Mouse (Mus musculus): ENCODE measurements at regions not wholly inside any gene's neighbourhood (a gene's known extent, or its start where the extent isn't known, plus 50 kb on each side); places are given as distances from the start of the nearest gene placed in this dataset.

DNA sequence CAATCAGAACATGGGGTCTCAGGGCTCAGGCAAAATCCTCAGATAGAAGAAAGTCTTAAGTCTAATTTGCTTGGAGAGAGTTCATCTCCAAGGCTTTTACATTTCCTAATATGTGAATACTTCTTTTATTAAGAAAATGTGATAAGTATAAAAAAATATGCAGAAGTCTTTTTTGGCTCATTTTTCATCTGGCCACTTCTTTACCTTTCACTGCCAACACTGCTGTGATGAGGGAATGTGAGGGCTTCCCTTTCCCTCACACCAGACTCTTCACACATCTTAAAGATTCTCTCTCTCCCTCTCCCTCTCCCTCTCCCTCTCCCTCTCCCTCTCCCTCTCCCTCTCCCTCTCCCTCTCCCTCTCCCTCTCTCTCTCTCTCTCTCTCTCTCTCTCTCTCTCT lies 60.0 kb upstream of the Frmd4a start:
- in situ Hi-C loops (cut with MboI; ENCODE audit: low pct_ligation_motif_present, low pct_unique_long_range_greater_than_20kb, low sequenced_read_pairs) (no loop called here), dilution Hi-C loops (cut with MboI; ENCODE audit: extremely low pct_ligation_motif_present, extremely low pct_unique_long_range_greater_than_20kb, low sequenced_read_pairs) (no loop called here)
- no peaks in the 10 kb centered on the region for H3K27me3 ChIP-seq (replicated peaks)
- no peaks in the 10 kb centered on the region for H3K79me2 ChIP-seq (replicated peaks; ENCODE audit: control insufficient read depth, extremely low read depth, insufficient read depth, poor library complexity, severe bottlenecking)
- H3K36me3 ChIP-seq (replicated peaks in 1 of 2; ENCODE audit: control insufficient read depth in 1 of 2, insufficient read depth in 1 of 2, low read length in 1 of 2): no peaks in the 10 kb centered on the region
- no peak overlapping the region for H3K4me2 ChIP-seq (ENCODE audit: insufficient read depth, low read depth, poor library complexity, severe bottlenecking)
- H3K4me1 ChIP-seq (ENCODE audit: control insufficient read depth in 1 of 2, insufficient read depth in 2 of 2): no peaks in the 10 kb centered on the region
- no peak overlapping the region for H3K9ac ChIP-seq (ENCODE audit: insufficient read depth, low read depth)
- no peak for DNase-seq (ENCODE audit: extremely low read depth)
- no peaks in the 10 kb centered on the region for H3K9me3 ChIP-seq (replicated peaks; ENCODE audit: low read length)
- TF ChIP-seq RCOR1 (conservative IDR thresholded peaks at IDR 0.05; ENCODE audit: low read depth, low read length) (no peak), MYC (IDR thresholded peaks at IDR 0.05; ENCODE audit: low read depth, low read length) (no peak), BHLHE40 (IDR thresholded peaks at IDR 0.05; ENCODE audit: low read depth, low read length) (no peak), E2F4 (IDR thresholded peaks at IDR 0.05; ENCODE audit: insufficient replicate concordance, low read depth, low read length) (no peak), CHD1 (IDR thresholded peaks at IDR 0.05; ENCODE audit: low read depth, low read length) (no peak), MAZ (IDR thresholded peaks at IDR 0.05; ENCODE audit: low read depth, low read length) (no peak), JUND (conservative IDR thresholded peaks at IDR 0.05; ENCODE audit: low read depth, low read length) (no peak), ZC3H11A (IDR thresholded peaks at IDR 0.05; ENCODE audit: low read depth, low read length) (no peak), MAFK (IDR thresholded peaks at IDR 0.05; ENCODE audit: insufficient replicate concordance, low read length) (no peak), ZKSCAN1 (IDR thresholded peaks at IDR 0.05; ENCODE audit: borderline replicate concordance, low read depth, low read length) (no peak), USF2 (conservative IDR thresholded peaks at IDR 0.05; ENCODE audit: low read depth, low read length) (no peak), PAX5 (IDR thresholded peaks at IDR 0.05; ENCODE audit: low read length) (no peak)
- no peak overlapping the region for H3K4me3 ChIP-seq (replicated peaks in 1 of 3; ENCODE audit: low read depth in 2 of 3, low read length in 2 of 3, poor library complexity in 1 of 3)
- no peak overlapping the region for H3K27ac ChIP-seq (ENCODE audit: insufficient read depth, low read depth)

DNA sequence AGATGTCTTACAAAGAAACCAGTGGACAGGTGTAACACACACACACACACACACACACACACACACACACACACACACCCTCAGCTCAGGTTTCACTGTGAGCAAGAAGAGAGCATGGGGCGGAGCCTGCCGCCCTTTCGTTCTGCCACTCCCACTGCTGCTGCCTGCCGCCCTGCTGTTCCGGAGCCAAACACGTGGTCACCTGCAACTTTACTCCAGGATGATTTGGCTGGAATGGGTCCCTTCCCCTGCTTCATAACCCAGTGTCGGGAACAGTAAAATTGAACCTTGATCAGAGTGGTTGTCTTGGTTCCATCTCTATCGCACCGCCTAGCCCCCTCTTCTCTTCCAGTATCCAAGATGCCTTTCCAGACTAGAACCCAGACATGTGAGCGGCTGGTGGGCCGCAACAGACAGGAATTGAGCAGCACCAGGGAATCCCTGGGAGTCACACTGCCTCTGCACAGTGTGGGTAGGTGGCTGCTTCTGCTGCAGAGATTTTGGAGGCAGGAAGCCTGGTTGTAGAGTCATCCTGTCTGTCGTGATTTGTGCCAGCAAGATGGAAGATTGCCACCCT lies 59.4 kb upstream of the Frmd4a start:
- H3K4me1 ChIP-seq (ENCODE audit: control insufficient read depth in 1 of 2, insufficient read depth in 2 of 2): no peaks in the 10 kb centered on the region
- dilution Hi-C loops (cut with MboI; ENCODE audit: extremely low pct_ligation_motif_present, extremely low pct_unique_long_range_greater_than_20kb, low sequenced_read_pairs): no loop called here
- no peaks in the 10 kb centered on the region for H3K36me3 ChIP-seq (replicated peaks in 1 of 2; ENCODE audit: control insufficient read depth in 1 of 2, insufficient read depth in 1 of 2, low read length in 1 of 2)
- TF ChIP-seq PAX5 (IDR thresholded peaks at IDR 0.05; ENCODE audit: low read length): no peak
- TF ChIP-seq NELFE (IDR thresholded peaks at IDR 0.05; ENCODE audit: low read depth, low read length): no peak
- TF ChIP-seq ZMIZ1 (IDR thresholded peaks at IDR 0.05; ENCODE audit: low read depth, low read length): no peak
- 0 out of 2 replicates have a peak, but pooled peaks have one; percentile 27 for TF ChIP-seq MYC (IDR thresholded peaks at IDR 0.05; ENCODE audit: low read depth, low read length)
- TF ChIP-seq MAX (IDR thresholded peaks at IDR 0.05; ENCODE audit: low read length): 0 out of 2 replicates have a peak, but pooled peaks have one; percentile 29
- TF ChIP-seq CHD1 (IDR thresholded peaks at IDR 0.05; ENCODE audit: low read depth, low read length): no peak
- H3K9me3 ChIP-seq (replicated peaks; ENCODE audit: low read length): no peaks in the 10 kb centered on the region
- no peaks in the 10 kb centered on the region for H3K79me2 ChIP-seq (replicated peaks; ENCODE audit: control insufficient read depth, extremely low read depth, insufficient read depth, poor library complexity, severe bottlenecking)
- H3K4me2 ChIP-seq (ENCODE audit: insufficient read depth, low read depth, poor library complexity, severe bottlenecking): no peak overlapping the region; the same call in 1 of the 2 replicates
- H3K4me3 ChIP-seq (replicated peaks in 1 of 3; ENCODE audit: low read depth in 2 of 3, low read length in 2 of 3, poor library complexity in 1 of 3): no peak overlapping the region
- no peak overlapping the region for H3K27ac ChIP-seq (ENCODE audit: insufficient read depth, low read depth)
- no peaks in the 10 kb centered on the region for H3K27me3 ChIP-seq (replicated peaks)
- H3K9ac ChIP-seq (ENCODE audit: insufficient read depth, low read depth): no peak overlapping the region
- in situ Hi-C loops (cut with MboI; ENCODE audit: low pct_ligation_motif_present, low pct_unique_long_range_greater_than_20kb, low sequenced_read_pairs): no loop called here
- DNase-seq (ENCODE audit: extremely low read depth): no peak

Data from CH12.LX (cell line).